Mouse (Mus musculus) spleen, adult 12 weeks (tissue): ENCODE measurements around the gene Hhex.
A peak's percentile ranks its signal among the peaks of the same experiment; 100 is the strongest.

Source experiments
- DNase-seq: peaks from one replicate; pipeline ENCODE4 v3.0.0; 2022; ENCODE audit warnings: low spot score

The Hhex gene

GRCm38 (mm10) chr19:37434263-37434951, at the start of gene Hhex:
Gene Hhex (plus strand): TSS chr19:37434810.
- DNase-seq = peak; percentile 51

- DNase-seq = no peak
Measured at GRCm38 (mm10) chr19:37386126-37386525, 48.5 kb upstream of the Hhex start.

GRCm38 (mm10) chr19:37391869-37392268, 42.7 kb upstream of the Hhex start:
- no peak for DNase-seq

- DNase-seq = no peak
Measured at GRCm38 (mm10) chr19:37396279-37396678, 38.3 kb upstream of the Hhex start.

GRCm38 (mm10) chr19:37400936-37401335, 33.7 kb upstream of the Hhex start:
- DNase-seq = no peak

GRCm38 (mm10) chr19:37418294-37418693, 16.3 kb upstream of the Hhex start:
- DNase-seq = no peak

- peak; percentile 21 for DNase-seq
Measured at GRCm38 (mm10) chr19:37419613-37420012, 15.0 kb upstream of the Hhex start.

- no peak for DNase-seq
Measured at GRCm38 (mm10) chr19:37428589-37428988, 6.0 kb upstream of the Hhex start.

GRCm38 (mm10) chr19:37431139-37431756, 3.4 kb upstream of the Hhex start:
- DNase-seq = no peak

- no peak for DNase-seq
Measured at GRCm38 (mm10) chr19:37432868-37433570, 1.6 kb upstream of the Hhex start.

- DNase-seq = no peak
Measured at GRCm38 (mm10) chr19:37433895-37434262, 731 bp upstream of the Hhex start.

GRCm38 (mm10) chr19:37435041-37435852, 637 bp downstream of the Hhex start:
- peak; percentile 24 for DNase-seq

GRCm38 (mm10) chr19:37435853-37436174, 1.2 kb downstream of the Hhex start:
- no peak for DNase-seq

GRCm38 (mm10) chr19:37436514-37437288, 2.1 kb downstream of the Hhex start:
- DNase-seq = no peak

- no peak for DNase-seq
Measured at GRCm38 (mm10) chr19:37437289-37437606, 2.6 kb downstream of the Hhex start.

- DNase-seq = no peak
Measured at GRCm38 (mm10) chr19:37440181-37440580, 5.6 kb downstream of the Hhex start.

- no peak for DNase-seq
Measured at GRCm38 (mm10) chr19:37440708-37441475, 6.3 kb downstream of the Hhex start.

- no peak for DNase-seq
Measured at GRCm38 (mm10) chr19:37442524-37443286, 8.1 kb downstream of the Hhex start.

- no peak for DNase-seq
Measured at GRCm38 (mm10) chr19:37443631-37444140, 9.1 kb downstream of the Hhex start.

GRCm38 (mm10) chr19:37448212-37448611, 13.6 kb downstream of the Hhex start:
- DNase-seq = no peak
